Mouse (Mus musculus): Measurements from ENCODE around the gene Fli1. TPM values are rescaled to one million over a fixed set of nuclear protein-coding genes. Genes with fewer than 3 reads are reported as not detected.

The Fli1 gene
- total RNA-seq (2023): 100 to 1,000 TPM; 107 to 117 TPM

DNA sequence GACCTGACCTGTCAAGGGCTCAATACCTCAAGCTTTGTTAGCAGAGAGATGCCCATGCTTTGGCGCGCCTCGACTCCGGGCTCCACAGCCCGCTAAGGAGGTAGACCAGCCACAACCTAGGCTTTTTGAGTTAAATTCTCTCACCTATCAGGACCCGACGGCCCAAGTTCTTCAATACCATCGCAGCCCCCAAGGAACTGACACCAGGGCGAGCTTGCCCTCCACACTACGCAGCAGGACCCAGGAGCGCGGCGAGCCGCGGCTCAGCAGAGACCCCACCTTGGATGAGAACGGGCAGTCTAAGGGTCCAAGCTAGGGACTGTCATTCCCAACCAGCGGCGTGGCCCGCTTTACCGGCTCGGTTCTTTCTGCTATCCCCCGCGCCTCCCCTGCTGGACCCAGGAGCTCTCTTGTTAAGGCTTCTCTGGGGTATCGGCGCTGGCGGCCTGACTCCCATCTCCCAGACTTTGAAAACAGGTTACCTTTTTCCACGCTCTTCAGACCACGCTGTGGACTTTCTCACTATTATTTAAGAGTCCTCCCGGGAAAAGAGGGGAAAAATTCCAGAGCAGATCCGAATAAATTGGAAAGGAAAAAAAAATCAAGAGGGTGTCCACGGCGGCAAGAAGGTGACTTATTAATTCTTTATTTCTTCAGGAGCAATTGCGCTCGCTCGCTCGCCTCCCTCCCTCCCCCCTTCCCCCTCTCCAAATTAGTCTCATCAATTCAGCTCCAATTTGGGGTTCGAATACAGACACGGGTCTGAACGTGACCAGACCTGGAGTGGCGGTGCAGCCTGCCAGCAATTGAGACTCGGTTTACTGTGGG, at the start of gene Fli1:
Fli1 (minus strand) TSS at position 650 of the 828 bp plus-strand sequence.

Other genes starting within 250 kb of the Fli1 start
- not detected for gene Kcnj5, start 198.5 kb downstream of the Fli1 start, total RNA-seq (2023)
- not detected for gene Kcnj1, start 170.4 kb downstream of the Fli1 start, total RNA-seq (2023)
- 100 to 1,000 TPM; 829 to 835 TPM for gene Ets1, start 93.4 kb upstream of the Fli1 start, total RNA-seq (2023)

All from T-cell, adult 66 days (primary cell).